Mouse (Mus musculus) layer of hippocampus, postnatal 14 days (tissue): ENCODE measurements at regions not wholly inside any gene's neighbourhood (a gene's known extent, or its start where the extent isn't known, plus 50 kb on each side); places are given as distances from the start of the nearest gene placed in this dataset.
A peak's percentile ranks its signal among the peaks of the same experiment; 100 is the strongest.

Source experiments
- DNase-seq, 2 experiments: peaks; one replicate each; pipeline ENCODE4 v3.0.0; 2021 to 2022; ENCODE audit warnings: low spot score in 2 of 2, mixed read lengths in 1 of 2

GRCm38 (mm10) chr12:9091951-9092350 lies 62.2 kb downstream of the Ttc32 start:
- DNase-seq = no peak

- no peak for DNase-seq
These were observed 65.3 kb downstream of the Ttc32 start for GRCm38 (mm10) chr12:9095061-9095460.

- DNase-seq = no peak
These were observed 76.6 kb downstream of the Ttc32 start for GRCm38 (mm10) chr12:9106416-9106815.

- DNase-seq = no peak
These were observed 80.0 kb downstream of the Ttc32 start for GRCm38 (mm10) chr12:9109806-9110205.

DNA sequence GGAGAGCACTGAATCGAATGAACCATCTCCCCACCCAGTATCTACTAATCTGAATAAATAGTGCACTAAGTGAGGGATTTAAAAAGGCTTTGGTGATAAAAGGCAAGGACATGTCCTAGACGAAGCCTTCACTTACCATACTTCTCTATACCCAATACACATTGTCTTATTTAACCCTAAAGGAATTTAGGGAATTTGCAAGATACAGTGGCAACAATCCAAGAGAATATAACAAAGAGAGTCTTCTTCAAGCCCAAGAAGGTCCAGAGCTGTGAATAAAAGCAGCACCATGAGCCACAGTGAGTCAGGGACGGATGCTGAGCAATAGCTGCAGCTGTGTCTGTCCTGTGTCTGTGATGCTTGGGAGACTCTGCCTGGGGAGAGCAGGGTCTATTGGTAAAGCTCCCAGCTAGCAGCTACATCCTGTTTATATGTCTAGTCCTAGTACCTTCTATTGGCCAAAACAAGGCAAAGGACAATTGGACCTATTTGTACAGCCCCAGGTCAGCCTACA lies 82.4 kb downstream of the Ttc32 start:
- DNase-seq = no peak

- DNase-seq = no peak
These were observed 83.9 kb downstream of the Ttc32 start for GRCm38 (mm10) chr12:9113652-9114051.

DNA sequence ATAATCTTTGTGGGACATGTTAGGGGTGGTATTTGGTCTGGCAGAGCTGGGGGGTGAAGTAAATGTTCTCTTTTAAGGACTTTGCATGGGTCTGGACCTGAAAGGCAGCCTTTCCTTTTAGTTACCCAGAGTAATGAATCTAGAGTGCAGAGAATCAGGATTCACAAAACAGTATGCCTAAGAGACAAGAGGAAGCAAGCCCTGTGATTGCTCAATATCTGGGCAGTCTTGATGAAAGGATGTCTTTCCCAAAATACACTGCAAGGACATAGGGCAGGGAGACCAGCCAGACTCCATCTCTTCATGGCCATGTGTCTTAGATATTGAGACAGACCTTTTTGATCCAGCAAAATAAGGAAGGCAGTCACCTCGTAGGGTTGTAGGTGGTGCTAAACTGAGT lies 84.3 kb downstream of the Ttc32 start:
- DNase-seq = no peak

DNA sequence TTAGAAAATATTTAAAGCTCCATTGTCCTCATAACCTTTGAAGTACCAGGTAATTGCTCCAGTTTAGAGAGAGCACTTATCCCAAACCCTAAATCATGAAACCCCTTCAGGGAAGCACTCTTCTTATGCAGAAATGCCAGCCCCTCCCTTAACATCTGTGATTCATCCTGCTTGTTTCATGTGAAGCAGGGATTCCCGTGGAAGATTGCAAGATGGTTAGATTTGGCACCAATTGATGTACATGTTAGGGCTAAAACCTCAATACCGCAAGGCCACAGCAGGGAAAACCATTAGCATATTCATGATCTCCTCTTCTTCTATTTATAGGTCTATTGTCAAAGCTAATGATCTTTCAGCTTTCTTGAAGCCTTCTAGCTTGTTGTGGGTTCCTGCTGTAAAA lies 88.8 kb downstream of the Ttc32 start:
- no peak for DNase-seq

GRCm38 (mm10) chr12:9127931-9128550 lies 98.2 kb downstream of the Ttc32 start:
- DNase-seq = no peak

- DNase-seq = no peak
These were observed 98.9 kb downstream of the Ttc32 start for GRCm38 (mm10) chr12:9128581-9129275.

DNA sequence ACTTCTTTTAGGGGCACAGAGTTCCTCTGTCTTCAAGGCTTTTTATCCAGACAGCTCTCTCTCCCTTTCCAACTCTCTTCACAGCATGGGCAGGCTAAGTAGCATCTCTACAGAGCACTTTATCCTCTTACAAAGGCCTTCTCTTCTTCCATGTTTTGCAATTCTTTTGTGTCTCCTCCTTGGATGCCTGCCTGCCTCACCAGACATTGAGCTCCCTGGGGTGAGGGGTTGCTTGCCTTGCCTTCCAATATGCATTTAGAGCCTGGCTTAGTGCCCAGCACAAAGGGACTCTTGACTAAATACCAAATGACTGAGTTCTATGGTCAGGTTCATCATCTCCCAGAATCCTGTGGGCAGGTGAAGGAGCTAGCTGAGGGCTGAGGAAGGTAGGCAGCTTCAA lies 102.8 kb downstream of the Ttc32 start:
- DNase-seq = no peak

DNA sequence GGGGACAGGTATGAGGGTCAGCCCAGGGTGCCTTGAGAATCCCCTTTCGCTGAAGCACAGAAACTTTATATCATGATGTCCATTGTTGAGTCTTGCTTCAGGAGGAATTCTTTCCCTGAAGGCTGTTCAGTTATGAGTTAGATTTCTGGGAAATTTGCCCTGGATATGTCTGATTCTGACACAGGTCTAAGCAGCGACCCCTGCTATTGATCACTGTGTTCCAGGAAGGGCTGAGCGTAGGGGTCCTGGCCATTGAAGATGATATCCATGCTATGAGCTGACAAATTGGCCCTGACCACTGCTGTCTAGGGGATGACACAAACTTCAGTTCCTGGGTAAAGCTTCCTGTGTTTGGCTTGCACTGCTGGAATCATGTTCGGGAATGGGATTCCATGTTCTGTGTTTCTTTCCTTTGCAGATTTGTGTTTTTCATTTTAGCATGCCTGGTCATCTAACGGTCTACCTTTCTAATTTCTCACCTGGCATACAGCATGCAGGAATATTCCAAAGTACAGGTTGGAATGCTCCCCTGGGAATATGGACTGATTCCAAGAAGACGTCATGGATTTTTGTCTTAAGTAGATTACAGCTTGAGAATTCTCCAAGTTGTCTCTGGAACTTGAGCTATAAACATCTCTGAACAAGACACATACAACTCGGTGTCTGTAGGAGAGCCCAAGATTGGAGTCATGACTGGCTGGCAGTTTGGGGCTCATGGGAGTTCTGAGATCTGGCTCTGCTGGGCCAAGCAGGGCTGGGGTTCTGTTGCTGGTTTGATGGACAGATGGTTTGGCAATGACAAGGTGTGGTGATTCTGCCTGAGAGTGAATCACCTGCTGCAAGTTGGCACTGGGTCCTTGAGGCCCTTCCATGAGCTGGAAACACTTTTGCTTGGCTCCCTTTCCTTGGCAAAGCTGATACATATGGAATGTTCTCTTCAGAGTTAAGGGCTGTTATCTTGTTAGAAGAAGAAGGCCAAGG lies 104.4 kb downstream of the Ttc32 start:
- DNase-seq = peak in 1 of 2 experiments; percentile 39

- peak in 1 of 2 experiments; percentile 52 for DNase-seq
These were observed 121.2 kb downstream of the Ttc32 start for GRCm38 (mm10) chr12:9151001-9151400.

DNA sequence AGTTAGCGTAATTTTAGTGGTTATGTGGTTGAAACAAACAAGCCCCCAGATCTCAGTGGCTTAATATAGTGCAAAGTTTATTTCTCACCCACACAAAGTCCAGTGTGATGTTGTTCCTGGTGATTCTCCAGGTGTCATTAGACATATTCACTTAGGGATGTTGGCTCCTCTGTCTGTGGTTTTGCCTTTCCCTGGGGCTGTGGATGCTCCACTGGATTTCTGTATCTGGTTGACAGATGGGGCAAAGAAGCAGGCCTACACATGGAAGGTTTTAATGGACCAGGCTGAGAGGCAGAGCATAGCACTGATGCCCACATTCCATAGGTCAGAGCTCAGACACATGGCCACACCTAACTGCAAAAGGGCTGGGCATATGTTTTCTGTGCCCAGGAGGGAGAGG lies 121.6 kb downstream of the Ttc32 start:
- DNase-seq = no peak

GRCm38 (mm10) chr12:9154491-9154890 lies 124.7 kb downstream of the Ttc32 start:
- no peak for DNase-seq

DNA sequence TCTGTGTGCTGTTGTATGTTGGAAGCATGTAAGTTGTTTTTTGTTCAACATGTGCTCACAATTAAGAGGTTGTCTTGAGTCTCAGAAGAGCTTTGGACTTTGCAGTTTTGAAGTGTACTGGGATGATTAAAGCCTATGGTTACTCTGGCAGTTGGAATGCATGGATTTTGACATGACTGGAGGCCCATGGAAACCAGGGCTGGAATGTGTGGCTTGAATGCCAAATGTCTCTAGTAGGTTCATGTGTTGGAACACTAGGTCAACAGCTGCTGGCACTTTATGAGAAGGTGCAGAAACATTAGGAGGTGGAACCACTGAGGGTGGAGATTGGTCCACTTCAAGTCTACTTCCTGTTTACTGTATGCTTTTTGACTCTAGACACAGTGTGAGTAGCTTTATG lies 127.0 kb downstream of the Ttc32 start:
- no peak for DNase-seq

DNA sequence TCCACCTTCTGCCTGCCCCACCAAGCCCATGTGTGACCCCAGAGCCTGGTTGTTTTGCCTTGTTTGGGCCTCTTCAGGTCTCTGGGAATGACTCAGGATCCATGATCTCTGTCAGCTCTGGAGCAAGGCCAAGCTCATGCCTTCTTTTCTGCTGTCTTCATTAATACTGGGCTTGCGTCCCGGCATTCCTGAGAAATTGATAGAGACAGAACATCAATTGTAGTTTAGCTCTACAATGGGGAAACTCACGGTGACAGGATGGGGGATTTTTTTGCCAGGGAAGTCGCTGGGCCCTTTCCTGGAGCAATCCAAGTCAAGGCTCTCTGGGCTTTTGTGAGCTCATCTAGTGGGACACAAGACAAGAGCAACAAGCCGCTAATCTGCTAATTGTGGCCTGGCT lies 129.0 kb downstream of the Ttc32 start:
- no peak for DNase-seq

GRCm38 (mm10) chr12:9165367-9165940 lies 135.7 kb downstream of the Ttc32 start:
- no peak for DNase-seq

DNA sequence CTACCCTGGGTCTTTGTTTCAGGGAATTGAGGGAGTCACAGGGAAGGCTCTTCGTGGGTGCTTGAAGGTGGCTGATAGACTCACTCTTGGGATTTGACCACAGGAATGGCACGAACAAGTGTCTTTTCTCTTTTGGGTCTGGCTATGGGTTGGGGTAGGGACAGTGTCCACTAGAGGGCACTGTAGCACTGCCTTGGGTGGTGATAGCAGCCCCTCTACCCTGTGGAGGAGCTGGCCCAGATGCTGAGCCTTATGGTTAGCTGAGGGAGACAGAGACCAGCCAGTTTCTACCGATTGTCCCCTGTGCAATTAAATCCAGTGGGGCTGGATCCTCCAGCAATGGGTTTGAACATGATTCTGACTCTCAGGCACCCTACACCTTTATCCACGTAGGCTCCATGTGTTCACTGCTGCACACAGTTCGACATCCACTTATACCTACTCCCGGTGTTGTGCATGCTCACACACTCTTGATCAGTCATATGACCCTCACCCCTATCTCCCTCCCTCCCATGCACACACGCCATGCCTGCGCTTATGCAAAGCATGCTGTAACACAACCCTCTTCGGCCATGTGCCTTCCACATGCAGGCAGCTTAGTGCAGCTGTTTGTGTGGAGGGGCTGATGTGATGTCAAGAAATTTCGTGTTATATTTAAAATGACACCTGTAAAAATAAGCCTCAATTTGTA lies 136.6 kb downstream of the Ttc32 start:
- DNase-seq = peak; percentile 27 to 40

DNA sequence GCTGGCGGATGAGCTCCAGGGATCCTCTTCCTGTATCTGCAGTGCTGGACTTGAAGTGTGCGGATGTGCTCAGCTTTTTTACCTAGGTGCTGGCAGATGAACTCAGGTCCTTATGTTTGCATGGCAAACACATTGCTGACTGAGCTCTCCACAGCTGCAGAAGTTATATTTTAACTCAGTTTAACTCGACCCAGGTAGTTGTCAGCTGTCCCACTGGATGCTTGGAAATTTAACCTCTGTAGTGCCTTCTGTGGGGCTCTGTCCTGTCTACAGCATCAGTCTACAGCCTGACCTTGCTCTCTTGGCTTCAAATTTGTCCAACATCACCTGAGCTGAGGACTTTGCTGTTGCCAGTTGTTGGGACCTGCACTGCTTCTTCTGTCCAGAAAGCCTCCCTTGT lies 139.2 kb downstream of the Ttc32 start:
- DNase-seq = no peak

GRCm38 (mm10) chr12:9173680-9174079 lies 143.9 kb downstream of the Ttc32 start:
- DNase-seq = no peak
